Mouse (Mus musculus) brain, adult 2 months (tissue): Measurements from ENCODE around the gene Vps50.
A peak's percentile ranks its signal among the peaks of the same experiment; 100 is the strongest.
"Not testable (repeated sequence)": the region's sequence is repeated elsewhere in the genome, so short reads cannot be mapped to it uniquely, and the experiment has no call there.

ENCODE experiments used
- DNase-seq: peaks from one replicate; pipeline ENCODE4 v3.0.0; 2011; ENCODE audit warnings: low read depth, low spot score

The Vps50 gene

GRCm38 (mm10) chr6:3531445-3531844 lies 33.3 kb downstream of the Vps50 start:
- DNase-seq = no peak

GRCm38 (mm10) chr6:3536048-3536447 lies 37.9 kb downstream of the Vps50 start:
- no peak for DNase-seq

- no peak for DNase-seq
These were observed 41.3 kb downstream of the Vps50 start for GRCm38 (mm10) chr6:3539470-3539869.

- DNase-seq = no peak
These were observed 45.7 kb downstream of the Vps50 start for GRCm38 (mm10) chr6:3543862-3544261.

- no peak for DNase-seq
These were observed 46.8 kb downstream of the Vps50 start for GRCm38 (mm10) chr6:3544970-3545369.

DNA sequence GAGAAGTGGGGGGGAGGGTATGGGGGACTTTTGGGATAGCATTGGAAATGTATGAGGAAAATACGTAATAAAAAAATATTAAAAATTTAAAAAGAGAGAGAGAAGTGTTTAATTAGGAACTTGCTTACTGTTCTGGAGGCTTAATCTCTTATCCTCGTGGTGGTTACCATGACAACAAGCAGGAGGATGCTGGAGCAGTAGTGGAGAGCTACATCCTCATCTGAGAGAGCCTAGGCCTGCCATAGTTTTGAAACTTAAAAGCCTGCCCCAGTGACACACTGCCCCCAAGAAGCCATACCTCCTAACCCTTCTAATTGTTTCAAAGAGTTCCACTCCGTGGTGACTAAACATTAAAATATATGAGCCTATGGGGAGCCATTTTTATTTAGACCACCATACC lies 50.8 kb downstream of the Vps50 start:
- DNase-seq = peak; percentile 27

GRCm38 (mm10) chr6:3549992-3550391 lies 51.8 kb downstream of the Vps50 start:
- no peak for DNase-seq

DNA sequence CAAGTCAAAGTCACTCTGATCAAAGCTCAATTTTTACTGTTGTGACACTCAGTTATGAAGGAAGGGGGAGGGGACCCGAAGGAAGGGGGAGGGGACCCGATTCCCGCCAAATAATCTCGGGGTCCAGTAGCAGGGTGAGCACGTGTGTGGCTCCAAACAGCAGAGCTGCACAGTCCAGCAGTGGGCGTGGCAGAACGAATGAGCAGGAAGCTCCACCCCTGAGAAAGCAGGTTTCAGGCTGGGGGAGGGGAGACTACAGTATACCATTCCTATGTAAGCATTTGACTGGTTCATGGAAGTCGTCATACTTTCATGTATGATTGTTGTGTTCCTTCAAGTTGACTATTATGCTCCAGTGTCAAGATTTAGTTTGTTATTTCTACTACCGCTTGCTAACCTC lies 54.5 kb downstream of the Vps50 start:
- DNase-seq = not testable (repeated sequence)

GRCm38 (mm10) chr6:3557177-3557576 lies 59.0 kb downstream of the Vps50 start:
- no peak for DNase-seq

DNA sequence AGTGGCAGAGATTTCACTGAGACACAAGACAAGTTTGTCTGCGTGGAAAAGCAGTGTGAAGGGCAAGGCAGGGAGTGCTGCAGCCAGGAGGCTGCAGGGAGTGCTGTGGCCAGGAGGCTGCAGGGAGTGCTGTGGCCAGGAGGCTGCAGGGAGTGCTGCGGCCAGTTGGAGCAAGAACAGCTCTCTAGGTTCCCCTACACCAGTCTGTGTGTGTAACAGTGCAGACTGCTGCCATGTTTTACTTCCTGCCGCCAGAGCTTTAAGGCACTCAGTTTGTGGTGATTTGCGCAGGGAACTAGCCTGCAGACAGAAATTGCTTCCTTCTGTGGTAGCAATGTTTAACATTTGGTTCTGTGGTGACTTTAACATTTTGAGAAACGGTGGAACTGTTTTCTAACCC lies 61.8 kb downstream of the Vps50 start:
- no peak for DNase-seq

GRCm38 (mm10) chr6:3562301-3562700 lies 64.1 kb downstream of the Vps50 start:
- DNase-seq = no peak

- DNase-seq = not testable (repeated sequence)
These were observed 65.9 kb downstream of the Vps50 start for GRCm38 (mm10) chr6:3564118-3564517.

DNA sequence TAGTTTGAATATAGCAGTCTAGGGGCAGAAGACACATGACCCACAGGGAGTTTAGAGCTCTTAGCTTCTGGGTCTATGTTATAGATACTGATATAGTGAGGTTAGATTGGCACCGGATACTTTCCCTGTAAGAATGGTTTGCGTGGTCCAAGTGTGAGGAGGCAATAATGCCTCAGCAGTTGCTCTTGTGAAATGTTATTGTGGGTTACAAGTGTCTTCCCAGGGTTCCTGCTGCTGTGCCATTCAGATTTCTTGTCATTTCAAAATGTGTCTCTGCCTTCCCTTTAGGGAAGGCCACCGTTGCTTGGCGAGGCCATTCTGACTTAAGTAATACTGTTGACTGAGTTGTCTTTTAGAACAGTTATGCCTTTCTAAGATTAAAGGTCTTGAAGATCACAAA lies 66.8 kb downstream of the Vps50 start:
- DNase-seq = no peak

GRCm38 (mm10) chr6:3565667-3566066 lies 67.5 kb downstream of the Vps50 start:
- DNase-seq = no peak

DNA sequence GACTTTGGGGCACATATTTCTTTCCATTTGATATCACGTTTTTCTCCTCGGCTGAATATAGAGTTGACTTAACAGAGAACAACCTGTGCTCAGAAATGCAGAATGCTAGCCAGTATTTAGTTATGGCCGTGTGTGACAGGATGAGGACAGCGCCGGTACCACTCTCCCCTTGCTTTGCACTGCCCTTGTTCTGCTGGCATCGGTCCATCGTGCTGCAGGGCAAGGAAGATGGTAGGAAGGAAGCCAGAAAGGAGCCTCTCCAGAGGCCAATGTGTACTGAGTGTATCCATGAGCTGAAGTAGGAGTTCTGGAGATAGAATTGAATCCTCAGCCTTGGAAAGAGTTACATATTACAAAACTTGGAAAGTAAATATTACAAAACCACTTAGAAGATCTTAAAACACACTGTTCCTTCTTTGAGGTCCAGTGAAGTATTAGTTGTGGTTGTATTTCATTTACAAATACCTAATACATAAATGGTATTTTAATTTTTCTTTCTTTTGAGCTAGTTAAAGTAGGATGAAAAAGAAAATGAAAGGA lies 69.0 kb downstream of the Vps50 start:
- peak; percentile 22 for DNase-seq

- DNase-seq = no peak
These were observed 74.1 kb downstream of the Vps50 start for GRCm38 (mm10) chr6:3572221-3572815.

DNA sequence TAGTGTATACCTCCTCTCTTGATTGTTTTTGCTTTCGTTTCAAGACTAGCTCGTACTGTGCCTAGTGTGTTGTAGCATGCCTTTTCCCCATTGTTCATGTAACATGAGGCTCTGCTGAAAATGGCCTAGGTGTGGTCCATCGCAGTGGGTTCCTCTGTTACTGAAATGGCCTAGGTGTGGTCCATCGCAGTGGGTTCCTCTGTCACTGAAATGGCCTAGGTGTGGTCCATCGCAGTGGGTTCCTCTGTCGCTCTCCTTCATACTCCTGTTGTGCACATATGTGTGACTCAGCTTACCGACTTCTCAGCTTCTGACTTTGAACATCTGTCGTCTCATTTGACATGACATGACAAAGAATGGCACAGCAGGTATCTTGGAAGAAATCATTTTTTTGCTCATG lies 75.6 kb downstream of the Vps50 start:
- no peak for DNase-seq

DNA sequence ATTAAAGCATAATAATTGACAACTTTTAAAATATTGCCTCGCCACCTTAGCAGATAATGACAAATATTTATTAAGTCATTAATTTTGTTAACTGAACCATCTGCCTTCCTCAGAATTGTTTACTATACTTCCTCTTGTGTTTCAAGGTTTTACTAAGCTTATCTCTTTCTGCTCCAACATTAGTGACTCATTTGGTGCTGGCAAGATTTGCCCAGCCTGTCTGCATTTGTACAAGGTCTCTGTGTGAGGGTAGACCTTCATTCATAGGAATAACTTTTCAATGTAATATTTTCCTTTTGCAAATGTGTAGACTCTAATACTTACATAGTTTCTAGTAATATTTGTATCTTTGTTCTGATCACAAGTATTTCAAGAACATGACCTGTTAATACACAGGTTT lies 87.2 kb downstream of the Vps50 start:
- no peak for DNase-seq

DNA sequence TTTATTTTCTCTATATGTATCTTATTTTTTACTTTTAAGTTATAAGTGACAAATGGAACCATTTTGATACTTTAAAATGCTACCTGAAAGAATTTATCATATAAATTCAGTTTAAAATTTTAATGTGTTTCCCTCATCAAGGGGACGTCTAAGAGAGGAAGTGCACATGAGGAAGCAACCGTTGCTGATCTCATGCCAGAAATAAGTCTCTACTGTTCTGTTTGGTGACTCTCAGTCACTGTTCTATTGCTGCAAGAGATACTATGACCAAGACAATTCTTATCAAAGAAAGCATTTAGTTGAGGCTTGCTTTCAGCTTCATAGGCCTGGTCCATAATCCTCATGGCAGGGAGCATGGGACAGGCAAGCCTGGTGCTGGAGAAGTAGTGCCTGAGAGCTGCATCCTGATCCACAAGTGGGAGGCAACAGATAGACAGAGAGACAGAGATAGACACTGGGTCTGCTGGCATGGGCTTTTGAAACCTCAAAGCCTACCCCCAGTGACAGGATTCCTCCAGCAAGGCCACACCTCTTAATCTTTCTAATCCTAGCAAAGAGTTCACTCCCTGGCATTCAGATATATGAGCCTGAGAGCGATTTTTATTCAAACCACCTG lies 92.2 kb downstream of the Vps50 start:
- no peak for DNase-seq

DNA sequence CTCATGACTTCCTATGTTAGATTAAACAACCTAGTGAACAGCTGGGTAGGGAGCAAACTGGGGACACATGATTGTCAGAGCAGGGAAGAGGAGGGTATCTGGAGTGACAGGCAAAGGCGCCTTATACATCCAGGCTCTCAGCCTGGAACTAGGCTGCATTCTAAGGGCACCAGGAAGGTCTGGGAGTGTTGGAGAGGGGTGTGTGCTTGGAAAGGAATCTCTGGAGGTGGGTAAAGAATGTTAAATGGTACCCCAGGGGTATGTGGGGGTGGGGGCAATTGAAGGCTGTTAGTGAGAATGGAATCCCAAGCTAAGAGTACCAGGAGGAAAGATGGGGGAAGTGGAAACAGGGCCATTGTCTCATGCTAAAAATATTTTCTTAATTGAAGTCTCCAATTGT lies 96.1 kb downstream of the Vps50 start:
- DNase-seq = no peak

- DNase-seq = peak; percentile 10
These were observed 114.6 kb downstream of the Vps50 start for GRCm38 (mm10) chr6:3612827-3613226.

- peak; percentile 18 for DNase-seq
These were observed 122.5 kb downstream of the Vps50 start for GRCm38 (mm10) chr6:3620428-3621387.
